Mouse (Mus musculus): ENCODE results near the gene Mettl7a2. TPM values are rescaled to one million over a fixed set of nuclear protein-coding genes. Genes with fewer than 3 reads are reported as not detected.

The Mettl7a2 gene
- total and polyA plus RNA-seq, 2 experiments from 2014 or later = not detected

GRCm38 (mm10) chr15:100380104-100380503, 27.1 kb downstream of the Mettl7a2 start:
- H3K36me3 ChIP-seq (ENCODE audit: insufficient read depth, low read length) = no peaks in the 10 kb centered on the region
- no peak overlapping the region for H3K4me2 ChIP-seq (ENCODE audit: low read depth, low read length)
- no peaks in the 10 kb centered on the region for H3K9me3 ChIP-seq (ENCODE audit: low read length)
- DNase-seq (ENCODE audit: low spot score) (no peak), ATAC-seq (no peak)
- no peaks in the 10 kb centered on the region for H3K27me3 ChIP-seq (ENCODE audit: insufficient read depth, low read length)
- H3K4me3 ChIP-seq (ENCODE audit: low read length) = no peak overlapping the region
- no peak for TF ChIP-seq CTCF (IDR thresholded peaks at IDR 0.05; ENCODE audit: low read depth)
- no peaks in the 10 kb centered on the region for H3K4me1 ChIP-seq (ENCODE audit: insufficient read depth, low read length)
- no peak overlapping the region for H3K9ac ChIP-seq (replicated peaks; ENCODE audit: low read length)
- H3K27ac ChIP-seq = no peak overlapping the region
- WGBS = 64% methylated on average over 2 of the region's 2 CpGs

GRCm38 (mm10) chr15:100385705-100386104, 32.7 kb downstream of the Mettl7a2 start:
- 89% methylated on average over 9 of the region's 9 CpGs for WGBS
- no peak overlapping the region for H3K9ac ChIP-seq (replicated peaks; ENCODE audit: low read length)
- no peaks in the 10 kb centered on the region for H3K27me3 ChIP-seq (ENCODE audit: insufficient read depth, low read length)
- no peaks in the 10 kb centered on the region for H3K4me1 ChIP-seq (ENCODE audit: insufficient read depth, low read length)
- no peak for ATAC-seq
- no peak overlapping the region for H3K4me3 ChIP-seq (ENCODE audit: low read length)
- no peak for DNase-seq (ENCODE audit: low spot score)
- TF ChIP-seq CTCF (IDR thresholded peaks at IDR 0.05; ENCODE audit: low read depth) = no peak
- H3K4me2 ChIP-seq (ENCODE audit: low read depth, low read length) = no peak overlapping the region
- H3K36me3 ChIP-seq (ENCODE audit: insufficient read depth, low read length) = no peaks in the 10 kb centered on the region
- no peak overlapping the region for H3K27ac ChIP-seq
- no peaks in the 10 kb centered on the region for H3K9me3 ChIP-seq (ENCODE audit: low read length)

- Histone ChIP-seq H3K36me3 (ENCODE audit: insufficient read depth, low read length) (no peaks in the 10 kb centered on the region), H3K27me3 (ENCODE audit: insufficient read depth, low read length) (no peaks in the 10 kb centered on the region), H3K27ac (no peak overlapping the region), H3K4me3 (ENCODE audit: low read length) (no peak overlapping the region), H3K9me3 (ENCODE audit: low read length) (no peaks in the 10 kb centered on the region), H3K4me1 (ENCODE audit: insufficient read depth, low read length) (no peaks in the 10 kb centered on the region), H3K4me2 (ENCODE audit: low read depth, low read length) (no peak overlapping the region), H3K9ac (replicated peaks; ENCODE audit: low read length) (no peak overlapping the region)
- ATAC-seq (no peak), DNase-seq (ENCODE audit: low spot score) (no peak)
- WGBS = 94% methylated on average over 17 of the region's 17 CpGs
- no peak for TF ChIP-seq CTCF (IDR thresholded peaks at IDR 0.05; ENCODE audit: low read depth)
Measured at GRCm38 (mm10) chr15:100387544-100388223, 34.7 kb downstream of the Mettl7a2 start.

GRCm38 (mm10) chr15:100388224-100388835, 35.3 kb downstream of the Mettl7a2 start:
- Histone ChIP-seq H3K27me3 (ENCODE audit: insufficient read depth, low read length) (no peaks in the 10 kb centered on the region), H3K4me3 (ENCODE audit: low read length) (no peak overlapping the region), H3K9me3 (ENCODE audit: low read length) (no peaks in the 10 kb centered on the region), H3K4me2 (ENCODE audit: low read depth, low read length) (no peak overlapping the region), H3K9ac (replicated peaks; ENCODE audit: low read length) (no peak overlapping the region), H3K27ac (no peak overlapping the region), H3K36me3 (ENCODE audit: insufficient read depth, low read length) (peaks cover 1% of the 10 kb centered on the region; the same call in 1 of the 2 replicates), H3K4me1 (ENCODE audit: insufficient read depth, low read length) (no peaks in the 10 kb centered on the region)
- no peak for ATAC-seq
- WGBS = 86% methylated on average over 16 of the region's 16 CpGs
- no peak for DNase-seq (ENCODE audit: low spot score)
- no peak for TF ChIP-seq CTCF (IDR thresholded peaks at IDR 0.05; ENCODE audit: low read depth)

GRCm38 (mm10) chr15:100388886-100389285, 35.9 kb downstream of the Mettl7a2 start:
- no peaks in the 10 kb centered on the region for H3K4me1 ChIP-seq (ENCODE audit: insufficient read depth, low read length)
- H3K4me2 ChIP-seq (ENCODE audit: low read depth, low read length) = no peak overlapping the region
- no peak for DNase-seq (ENCODE audit: low spot score)
- WGBS = 63% methylated on average over 9 of the region's 9 CpGs
- no peaks in the 10 kb centered on the region for H3K27me3 ChIP-seq (ENCODE audit: insufficient read depth, low read length)
- no peaks in the 10 kb centered on the region for H3K9me3 ChIP-seq (ENCODE audit: low read length)
- no peak overlapping the region for H3K27ac ChIP-seq
- ATAC-seq = no peak
- TF ChIP-seq CTCF (IDR thresholded peaks at IDR 0.05; ENCODE audit: low read depth) = no peak
- no peak overlapping the region for H3K4me3 ChIP-seq (ENCODE audit: low read length)
- H3K9ac ChIP-seq (replicated peaks; ENCODE audit: low read length) = no peak overlapping the region
- H3K36me3 ChIP-seq (ENCODE audit: insufficient read depth, low read length) = peaks cover 7% of the 10 kb centered on the region; the same call in 1 of the 2 replicates

GRCm38 (mm10) chr15:100391066-100391465, 38.1 kb downstream of the Mettl7a2 start:
- TF ChIP-seq CTCF (IDR thresholded peaks at IDR 0.05; ENCODE audit: low read depth) = no peak

GRCm38 (mm10) chr15:100391599-100391998, 38.6 kb downstream of the Mettl7a2 start:
- Histone ChIP-seq H3K4me1 (ENCODE audit: insufficient read depth, low read length) (no peaks in the 10 kb centered on the region), H3K4me3 (ENCODE audit: low read length) (no peak overlapping the region), H3K4me2 (ENCODE audit: low read depth, low read length) (no peak overlapping the region), H3K36me3 (ENCODE audit: insufficient read depth, low read length) (peaks cover 29% of the 10 kb centered on the region; the same call in 1 of the 2 replicates), H3K9ac (replicated peaks; ENCODE audit: low read length) (no peak overlapping the region), H3K27ac (no peak overlapping the region), H3K9me3 (ENCODE audit: low read length) (no peaks in the 10 kb centered on the region), H3K27me3 (ENCODE audit: insufficient read depth, low read length) (no peaks in the 10 kb centered on the region)
- 95% methylated on average over 7 of the region's 7 CpGs for WGBS
- TF ChIP-seq CTCF (IDR thresholded peaks at IDR 0.05; ENCODE audit: low read depth) = no peak
- no peak for ATAC-seq
- no peak for DNase-seq (ENCODE audit: low spot score)

More at GRCm38 (mm10) chr15:100391066-100391465, 38.1 kb downstream of the Mettl7a2 start:
- Histone ChIP-seq H3K4me3 (ENCODE audit: low read length) (no peak overlapping the region), H3K9ac (replicated peaks; ENCODE audit: low read length) (no peak overlapping the region), H3K4me1 (ENCODE audit: insufficient read depth, low read length) (no peaks in the 10 kb centered on the region), H3K9me3 (ENCODE audit: low read length) (no peaks in the 10 kb centered on the region), H3K27me3 (ENCODE audit: insufficient read depth, low read length) (no peaks in the 10 kb centered on the region), H3K27ac (no peak overlapping the region), H3K4me2 (ENCODE audit: low read depth, low read length) (no peak overlapping the region), H3K36me3 (ENCODE audit: insufficient read depth, low read length) (peaks cover 24% of the 10 kb centered on the region; the same call in 1 of the 2 replicates)
- ATAC-seq = no peak
- WGBS = 85% methylated on average over 7 of the region's 7 CpGs
- DNase-seq (ENCODE audit: low spot score) = no peak
